Mouse (Mus musculus) gastrocnemius, postnatal 10 days (tissue): ENCODE results near the gene Pou4f1. TPM values are rescaled to one million over a fixed set of nuclear protein-coding genes. Genes with fewer than 3 reads are reported as not detected.
A peak's percentile ranks its signal among the peaks of the same experiment; 100 is the strongest.

Experiments
- DNase-seq: peaks from one replicate; pipeline ENCODE4 v3.0.0; 2021; ENCODE audit warnings: mixed read lengths
- total RNA-seq, 2 experiments: library from RNA; stranded (reverse); gene quantifications; 2 replicates each; pipeline ENCODE4 v1.2.3; 2021

Gene Pou4f1
- total RNA-seq, 2 experiments from 2014 or later, result 1.6 to 2.1 TPM

GRCm38 (mm10) chr14:104456976-104457375, 10.8 kb downstream of the Pou4f1 start:
- no peak for DNase-seq

GRCm38 (mm10) chr14:104453824-104454223, 14.0 kb downstream of the Pou4f1 start:
- peak; percentile 72 for DNase-seq

- DNase-seq, result no peak
These were observed 33.5 kb downstream of the Pou4f1 start for GRCm38 (mm10) chr14:104434293-104434692.

- no peak for DNase-seq
These were observed 37.0 kb downstream of the Pou4f1 start for GRCm38 (mm10) chr14:104430819-104431218.

GRCm38 (mm10) chr14:104423688-104424470, 43.9 kb downstream of the Pou4f1 start:
- DNase-seq, result no peak

Other genes with a start within 250 kb of the Pou4f1 start
- 1 to 10 TPM; 7.1 to 7.9 TPM for gene Rnf219, start 54.6 kb upstream of the Pou4f1 start, total RNA-seq